Mouse (Mus musculus) ES-E14 (cell line): ENCODE results near the gene Gm28051. TPM values are rescaled to one million over a fixed set of nuclear protein-coding genes. Genes with fewer than 3 reads are reported as not detected.

Experiments
- DNase-seq: peaks from one replicate; pipeline ENCODE4 v3.0.0-alpha.2; 2013; ENCODE audit warnings: low read depth, low spot score
- H3K27ac ChIP-seq: 2 replicates; pipeline ENCODE4 v1.5.1; 2012; ENCODE audit warnings: low read depth, mild to moderate bottlenecking, low read length, moderate library complexity, mixed read lengths; ENCODE audit not compliant: poor library complexity, insufficient read depth, severe bottlenecking
- H3K36me3 ChIP-seq: 2 replicates; pipeline ENCODE4 v1.6.1; 2012; ENCODE audit warnings: mild to moderate bottlenecking, low read length, moderate library complexity, mixed read lengths; ENCODE audit not compliant: control insufficient read depth, poor library complexity, insufficient read depth, severe bottlenecking
- H3K4me1 ChIP-seq, 2 experiments: fragments of 150-350 bp in 1 of 2; sonication (generic) in 1 of 2; 2 replicates each; pipeline ENCODE4 v1.6.1; 2012; ENCODE audit warnings: low read length in 2 of 2, mild to moderate bottlenecking in 1 of 2, mixed read lengths in 1 of 2; ENCODE audit not compliant: control insufficient read depth in 2 of 2, insufficient read depth in 2 of 2, poor library complexity in 1 of 2
- H3K4me3 ChIP-seq, 2 experiments: fragments of 150-350 bp in 1 of 2; sonication (generic) in 1 of 2; 2 replicates each; pipeline ENCODE4 v1.5.1; 2012; ENCODE audit warnings: low read length in 2 of 2, low read depth in 1 of 2, mild to moderate bottlenecking in 1 of 2, mixed read lengths in 1 of 2; ENCODE audit not compliant: insufficient read depth in 1 of 2, poor library complexity in 1 of 2, severe bottlenecking in 1 of 2
- H3K9ac ChIP-seq: 2 replicates; pipeline ENCODE4 v1.6.1; 2012; ENCODE audit warnings: low read depth, mild to moderate bottlenecking, low read length, mixed read lengths; ENCODE audit not compliant: poor library complexity, insufficient read depth, severe bottlenecking
- H3K9me3 ChIP-seq: fragments of 150-350 bp; sonication (generic); 2 replicates; pipeline ENCODE4 v1.6.1; 2012; ENCODE audit warnings: low read depth, mild to moderate bottlenecking, low read length; ENCODE audit not compliant: control insufficient read depth, insufficient read depth
- CHD2 ChIP-seq: IDR thresholded peaks from 2 replicates; pipeline ENCODE4 v1.6.1; 2014; ENCODE audit warnings: mild to moderate bottlenecking, low read depth, low read length, inconsistent platforms
- HCFC1 ChIP-seq: IDR thresholded peaks from 2 replicates; pipeline ENCODE4 v1.6.1; 2012; ENCODE audit warnings: low read length, inconsistent platforms, borderline replicate concordance; ENCODE audit not compliant: insufficient read depth
- MAFK ChIP-seq: IDR thresholded peaks from 2 replicates; pipeline ENCODE4 v1.6.1; 2014; ENCODE audit warnings: mild to moderate bottlenecking, low read depth, low read length, inconsistent platforms; ENCODE audit not compliant: insufficient read depth
- ZC3H11A ChIP-seq: IDR thresholded peaks from 2 replicates; pipeline ENCODE4 v1.6.1; 2012; ENCODE audit warnings: low read depth, mild to moderate bottlenecking, inconsistent platforms, low read length, borderline replicate concordance
- ZNF384 ChIP-seq: IDR thresholded peaks from 2 replicates; pipeline ENCODE4 v1.6.1; 2012; ENCODE audit warnings: low read depth, low read length, inconsistent platforms
- in situ Hi-C, 2 experiments: fragments of 600-800 bp; cut with MboI; formaldehyde crosslinking; loops; one replicate each; pipeline ENCODE4 v1.15.1; 2025; ENCODE audit warnings: low sequenced_read_pairs in 2 of 2, inconsistent platforms in 1 of 2; ENCODE audit not compliant: unreplicated experiment in 2 of 2
- total RNA-seq: library from RNA; depleted of rRNA; stranded (reverse); fragments of 300-350 nt; gene quantifications from 2 replicates; pipeline ENCODE4 v1.2.3, GENCODE M21; 2012

Gm28051 gene
- total RNA-seq, 1 experiment = not detected

- H3K4me1 ChIP-seq = 0 out of 4 replicates have a peak, but pooled peaks cover 0 to 2% of the 10 kb centered on the region in 2 experiments
- TF ChIP-seq ZNF384 (no peak), MAFK (no peak), HCFC1 (no peak), ZC3H11A (no peak), CHD2 (no peak; the same call in 1 of the 2 replicates)
- H3K9ac ChIP-seq = peak overlapping the region; percentile 95
- in situ Hi-C loops = loop anchor here in 1 of 2 experiments (25.0 kb wide), 1 partner anchor 772 kb away; the partner anchor contains the start of gene Cpsf2
- peak overlapping the region; percentile 91 to 97 for H3K4me3 ChIP-seq
- peak overlapping the region; percentile 92 for H3K27ac ChIP-seq
- H3K9me3 ChIP-seq = no peaks in the 10 kb centered on the region
- H3K36me3 ChIP-seq = peaks cover 11% of the 10 kb centered on the region
- no peak for DNase-seq
Measured at GRCm38 (mm10) chr12:102758936-102759335, 1.4 kb upstream of the Gm28051 start.

GRCm38 (mm10) chr12:102758403-102758756 lies 815 bp upstream of the Gm28051 start, which contains the start of gene Gm20604:
TSS of gene Gm20604 (minus strand) at chr12:102758672.
- in situ Hi-C loops = loop anchor here in 1 of 2 experiments (25.0 kb wide), 1 partner anchor 771 kb away; the partner anchor contains the start of gene Cpsf2

GRCm38 (mm10) chr12:102757055-102757688 lies 393 bp downstream of the Gm28051 start:
- peak overlapping the region; percentile 79 to 97 for H3K4me3 ChIP-seq
- H3K36me3 ChIP-seq = peaks cover 5% of the 10 kb centered on the region; the same call in 1 of the 2 replicates
- in situ Hi-C loops = loop anchor here in 1 of 2 experiments (25.0 kb wide), 1 partner anchor 770 kb away; the partner anchor contains the start of gene Cpsf2
- H3K4me1 ChIP-seq = peaks cover 0 to 4% of the 10 kb centered on the region in 2 experiments; a peak in 2 of 4 replicates
- H3K9ac ChIP-seq = peak overlapping the region; percentile 82
- TF ChIP-seq CHD2 (no peak), ZNF384 (peak; percentile 75)
- no peak for DNase-seq
- peak overlapping the region; percentile 72 for H3K27ac ChIP-seq
- H3K9me3 ChIP-seq = no peaks in the 10 kb centered on the region

More at GRCm38 (mm10) chr12:102758403-102758756, 815 bp upstream of the Gm28051 start, which contains the start of gene Gm20604:
- Histone ChIP-seq H3K36me3 (peaks cover 9% of the 10 kb centered on the region), H3K4me1 (0 out of 4 replicates have a peak, but pooled peaks cover 0 to 4% of the 10 kb centered on the region in 2 experiments), H3K9ac (peak within 1 kb of the TSS; percentile 95), H3K27ac (peak within 1 kb of the TSS; percentile 92), H3K9me3 (no peaks in the 10 kb centered on the region), H3K4me3 (peak within 1 kb of the TSS; percentile 91 to 97)
- TF ChIP-seq CHD2 = no peak
- no peak for TF ChIP-seq HCFC1
- no peak for TF ChIP-seq ZC3H11A
- no peak for TF ChIP-seq MAFK
- TF ChIP-seq ZNF384 = no peak
- no peak for DNase-seq

GRCm38 (mm10) chr12:102756304-102756703 lies 1.3 kb downstream of the Gm28051 start:
- TF ChIP-seq ZC3H11A = no peak
- TF ChIP-seq HCFC1 = peak; percentile 41; the same call in 1 of the 2 replicates
- Histone ChIP-seq H3K4me1 (peaks cover 0 to 6% of the 10 kb centered on the region in 2 experiments; a peak in 2 of 4 replicates), H3K9me3 (no peaks in the 10 kb centered on the region), H3K9ac (peak overlapping the region; percentile 82; the same call in 1 of the 2 replicates), H3K27ac (no peak overlapping the region; the same call in 1 of the 2 replicates), H3K4me3 (peak overlapping the region; percentile 79 to 97), H3K36me3 (0 out of 2 replicates have a peak, but pooled peaks cover 3% of the 10 kb centered on the region)
- in situ Hi-C loops = loop anchor here in 1 of 2 experiments (25.0 kb wide), 1 partner anchor 769 kb away; the partner anchor contains the start of gene Cpsf2
- DNase-seq = peak; percentile 77
